Mouse (Mus musculus) testis, adult 2 months (tissue): ENCODE data around the gene Gap43. TPM values are rescaled to one million over a fixed set of nuclear protein-coding genes. Genes with fewer than 3 reads are reported as not detected.

Source experiments
- H3K27ac ChIP-seq: fragments of 200-500 bp; 2 replicates; pipeline ENCODE4 v1.5.1; 2012; ENCODE audit warnings: low read depth, low read length; ENCODE audit not compliant: control insufficient read depth, insufficient read depth
- H3K27me3 ChIP-seq: fragments of 200-500 bp; 2 replicates; pipeline ENCODE4 v1.6.1; 2012; ENCODE audit warnings: mild to moderate bottlenecking, low read length, moderate library complexity; ENCODE audit not compliant: control insufficient read depth, insufficient read depth
- H3K36me3 ChIP-seq: fragments of 200-500 bp; 2 replicates; pipeline ENCODE4 v1.6.1; 2012; ENCODE audit warnings: mild to moderate bottlenecking, low read length; ENCODE audit not compliant: control insufficient read depth, insufficient read depth
- H3K4me1 ChIP-seq: fragments of 200-500 bp; 2 replicates; pipeline ENCODE4 v1.6.1; 2012; ENCODE audit warnings: low read length; ENCODE audit not compliant: control insufficient read depth, insufficient read depth
- H3K4me3 ChIP-seq: fragments of 200-500 bp; 2 replicates; pipeline ENCODE4 v1.5.1; 2012; ENCODE audit warnings: low read depth, mild to moderate bottlenecking, low read length, moderate library complexity, mixed read lengths; ENCODE audit not compliant: control insufficient read depth
- CTCF ChIP-seq: fragments of 200-500 bp; IDR thresholded peaks from 2 replicates; pipeline ENCODE4 v1.5.1; 2012; ENCODE audit warnings: low read depth, mild to moderate bottlenecking, inconsistent platforms, low read length, moderate library complexity; ENCODE audit not compliant: control insufficient read depth, insufficient read depth, insufficient replicate concordance
- POLR2A ChIP-seq: fragments of 200-500 bp; IDR thresholded peaks from 2 replicates; pipeline ENCODE4 v1.6.1; 2012; ENCODE audit warnings: low read depth, mild to moderate bottlenecking, inconsistent platforms, low read length, moderate library complexity; ENCODE audit not compliant: control insufficient read depth
- polyA plus RNA-seq: library from polyadenylated mRNA; depleted of rRNA; stranded (reverse); fragments of >200 nt; gene quantifications from 2 replicates; pipeline ENCODE4 v1.2.3, GENCODE M21; 2012

Gap43 gene
- polyA plus RNA-seq, 1 experiment = 0.35 TPM

GRCm38 (mm10) chr16:42326191-42326590 is 14.3 kb downstream of the Gap43 start:
- Histone ChIP-seq H3K27ac (no peak overlapping the region), H3K4me3 (no peak overlapping the region), H3K36me3 (no peaks in the 10 kb centered on the region), H3K27me3 (no peaks in the 10 kb centered on the region), H3K4me1 (no peaks in the 10 kb centered on the region)
- TF ChIP-seq CTCF (no peak), POLR2A (no peak)

GRCm38 (mm10) chr16:42325536-42325935 is 14.9 kb downstream of the Gap43 start:
- H3K27ac ChIP-seq = no peak overlapping the region
- H3K27me3 ChIP-seq = no peaks in the 10 kb centered on the region
- H3K4me3 ChIP-seq = no peak overlapping the region
- H3K36me3 ChIP-seq = no peaks in the 10 kb centered on the region
- no peaks in the 10 kb centered on the region for H3K4me1 ChIP-seq
- TF ChIP-seq POLR2A (no peak), CTCF (no peak)

GRCm38 (mm10) chr16:42319831-42320230 is 20.6 kb downstream of the Gap43 start:
- Histone ChIP-seq H3K27me3 (no peaks in the 10 kb centered on the region), H3K27ac (no peak overlapping the region)
- TF ChIP-seq CTCF = no peak
- no peak for TF ChIP-seq POLR2A

GRCm38 (mm10) chr16:42319365-42319764 is 21.1 kb downstream of the Gap43 start:
- Histone ChIP-seq H3K4me3 (no peak overlapping the region), H3K27ac (no peak overlapping the region), H3K36me3 (no peaks in the 10 kb centered on the region), H3K4me1 (no peaks in the 10 kb centered on the region), H3K27me3 (no peaks in the 10 kb centered on the region)
- TF ChIP-seq POLR2A (no peak), CTCF (no peak)

More at GRCm38 (mm10) chr16:42319831-42320230, 20.6 kb downstream of the Gap43 start:
- H3K36me3 ChIP-seq = no peaks in the 10 kb centered on the region
- no peak overlapping the region for H3K4me3 ChIP-seq
- H3K4me1 ChIP-seq = no peaks in the 10 kb centered on the region

GRCm38 (mm10) chr16:42312125-42312524 is 28.3 kb downstream of the Gap43 start:
- Histone ChIP-seq H3K27me3 (no peaks in the 10 kb centered on the region), H3K27ac (no peak overlapping the region), H3K4me3 (no peak overlapping the region), H3K4me1 (no peaks in the 10 kb centered on the region), H3K36me3 (no peaks in the 10 kb centered on the region)
- no peak for TF ChIP-seq CTCF
- no peak for TF ChIP-seq POLR2A

- TF ChIP-seq CTCF = no peak
- no peaks in the 10 kb centered on the region; the same call in 1 of the 2 replicates for H3K4me1 ChIP-seq
- no peaks in the 10 kb centered on the region for H3K27me3 ChIP-seq
These were observed 31.7 kb downstream of the Gap43 start for GRCm38 (mm10) chr16:42308761-42309160.

GRCm38 (mm10) chr16:42305934-42306701 is 34.3 kb downstream of the Gap43 start:
- Histone ChIP-seq H3K27me3 (no peaks in the 10 kb centered on the region), H3K27ac (no peak overlapping the region), H3K36me3 (no peaks in the 10 kb centered on the region), H3K4me3 (no peak overlapping the region), H3K4me1 (no peaks in the 10 kb centered on the region; the same call in 1 of the 2 replicates)
- TF ChIP-seq POLR2A = no peak
- no peak for TF ChIP-seq CTCF

More at GRCm38 (mm10) chr16:42308761-42309160, 31.7 kb downstream of the Gap43 start:
- H3K27ac ChIP-seq = no peak overlapping the region
- H3K4me3 ChIP-seq = no peak overlapping the region
- no peaks in the 10 kb centered on the region for H3K36me3 ChIP-seq
